Mouse (Mus musculus) bone marrow macrophage, adult 2 months (primary cell): ENCODE measurements around the gene Baz2b.

Source experiments
- CTCF ChIP-seq: IDR thresholded peaks from 2 replicates; pipeline ENCODE4 v1.5.1; 2012; ENCODE audit warnings: low read depth, mild to moderate bottlenecking, low read length, moderate library complexity
- POLR2A ChIP-seq: IDR thresholded peaks from 2 replicates; pipeline ENCODE4 v1.6.1; 2012; ENCODE audit warnings: mild to moderate bottlenecking, low read depth, low read length, borderline replicate concordance

- TF ChIP-seq CTCF (no peak), POLR2A (no peak)
These were observed 327.6 kb downstream of the Baz2b start, which contains the start of gene Wdsub1 for GRCm38 (mm10) chr2:59881831-59882741.
